Mouse (Mus musculus) brain, embryonic 14.5 days (tissue): ENCODE results near the gene Slc25a25. TPM values are rescaled to one million over a fixed set of nuclear protein-coding genes. Genes with fewer than 3 reads are reported as not detected.

Experiments used
- DNase-seq: peaks from one replicate; pipeline ENCODE4 v3.0.0-alpha.2; 2011; ENCODE audit warnings: low read depth
- CTCF ChIP-seq: fragments of 200-500 bp; IDR thresholded peaks from 2 replicates; pipeline ENCODE4 v1.5.1; 2012; ENCODE audit warnings: inconsistent platforms, mild to moderate bottlenecking, moderate library complexity, borderline replicate concordance; ENCODE audit not compliant: insufficient read depth, insufficient read length; ENCODE audit errors: extremely low read depth
- POLR2A ChIP-seq: fragments of 200-500 bp; IDR thresholded peaks from 2 replicates; pipeline ENCODE4 v1.6.1; 2012; ENCODE audit warnings: mild to moderate bottlenecking, inconsistent platforms, borderline replicate concordance; ENCODE audit not compliant: poor library complexity, insufficient read depth, insufficient read length, severe bottlenecking; ENCODE audit errors: extremely low read depth
- polyA plus RNA-seq: library from polyadenylated mRNA; depleted of rRNA; stranded (reverse); fragments of >200 nt; gene quantifications from 2 replicates; pipeline ENCODE4 v1.2.3, GENCODE M21; 2012; rRNA removed

Gene Slc25a25
- polyA plus RNA-seq, 1 experiment, result 46.1 TPM

DNA sequence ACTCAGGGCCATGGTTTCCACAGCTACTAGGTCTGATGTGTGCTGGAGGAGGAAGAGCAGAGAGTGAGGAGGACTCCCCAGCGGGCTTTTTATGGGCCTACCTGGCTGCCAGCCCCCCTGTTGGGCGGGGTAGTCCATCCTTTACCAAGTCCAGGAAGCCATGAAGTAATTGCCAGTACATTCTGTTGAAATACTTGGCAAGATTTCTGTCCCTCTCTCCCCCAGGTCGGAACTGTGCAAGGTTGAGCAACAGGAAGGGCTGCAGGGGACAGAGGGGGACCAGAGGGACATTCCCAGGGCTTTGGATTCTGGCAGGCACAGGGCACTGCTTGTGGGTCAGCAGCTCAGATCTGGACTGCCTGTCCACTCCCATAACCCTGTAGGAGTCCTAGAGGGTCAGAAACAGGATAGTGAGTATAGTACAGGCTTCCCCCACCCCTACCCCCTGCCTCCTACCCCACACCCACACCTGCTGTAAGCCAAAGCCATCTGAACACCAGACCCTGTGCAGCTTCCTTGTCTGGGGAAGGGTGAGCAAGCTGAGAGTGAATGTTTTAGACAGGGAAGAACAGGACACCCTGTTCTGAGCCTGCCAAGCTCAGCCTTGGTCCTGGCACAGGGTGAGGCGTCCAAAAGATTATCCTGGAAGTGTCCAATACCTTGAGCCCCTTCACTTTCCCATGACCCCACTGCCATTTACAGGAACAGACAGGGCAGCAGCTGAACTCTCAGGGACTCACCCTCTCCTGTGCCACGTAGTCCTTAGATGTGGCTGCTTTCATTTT, 63.3 kb downstream of the Slc25a25 start, which contains the start of gene Lcn2:
Gene Lcn2, minus strand, starts transcription at position 547 of the 785 bp plus-strand sequence.
- no peak for DNase-seq
- TF ChIP-seq CTCF (no peak), POLR2A (no peak)

DNA sequence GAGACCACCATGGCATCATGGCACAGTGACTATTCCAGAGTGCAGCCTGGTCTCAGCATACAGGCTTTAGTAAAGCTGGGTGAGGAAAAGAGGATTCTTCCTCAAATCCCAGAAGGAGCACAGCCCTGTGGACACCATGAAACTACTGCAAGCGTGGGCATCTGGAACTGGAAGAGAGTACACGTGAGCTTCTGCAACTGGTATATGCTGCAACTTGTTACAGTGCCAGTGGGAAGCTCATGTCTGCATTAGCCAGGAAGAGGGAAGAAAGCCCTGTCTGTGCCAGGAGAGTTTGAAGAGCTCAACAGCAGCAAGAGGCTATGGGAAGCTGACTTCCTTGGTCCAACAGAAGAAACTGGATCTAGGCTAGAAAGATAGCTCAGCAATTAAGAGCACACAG, 68.6 kb downstream of the Slc25a25 start:
- TF ChIP-seq POLR2A (no peak), CTCF (no peak)
- DNase-seq, result no peak

DNA sequence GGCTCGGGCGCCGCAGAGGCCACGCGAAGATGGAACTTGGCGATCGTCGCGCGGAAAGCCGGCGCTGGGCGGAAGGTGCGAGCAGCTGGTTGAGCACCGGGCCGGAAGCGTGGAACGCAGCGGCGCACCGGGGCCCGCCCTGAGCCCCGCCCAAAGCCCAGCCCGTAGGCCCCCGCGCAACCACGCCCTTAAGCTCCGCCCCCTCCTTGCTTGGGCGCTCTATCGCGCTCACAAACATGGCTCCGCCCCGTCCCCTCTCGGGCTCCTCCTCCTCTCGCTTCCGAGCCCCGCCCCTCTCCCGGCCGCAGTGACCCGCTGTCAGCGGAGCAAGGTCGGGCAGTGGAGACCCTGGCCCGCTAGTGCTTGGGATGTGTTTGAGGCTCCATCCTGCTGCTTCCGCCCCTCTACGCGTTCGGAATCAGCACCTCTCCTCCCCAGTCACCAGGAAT, 69.4 kb downstream of the Slc25a25 start, which contains the start of gene 1110008P14Rik:
Gene 1110008P14Rik, minus strand, starts transcription at position 164 of the 449 bp plus-strand sequence.
- TF ChIP-seq POLR2A, result no peak
- TF ChIP-seq CTCF, result no peak
- DNase-seq, result peak; percentile 94

DNA sequence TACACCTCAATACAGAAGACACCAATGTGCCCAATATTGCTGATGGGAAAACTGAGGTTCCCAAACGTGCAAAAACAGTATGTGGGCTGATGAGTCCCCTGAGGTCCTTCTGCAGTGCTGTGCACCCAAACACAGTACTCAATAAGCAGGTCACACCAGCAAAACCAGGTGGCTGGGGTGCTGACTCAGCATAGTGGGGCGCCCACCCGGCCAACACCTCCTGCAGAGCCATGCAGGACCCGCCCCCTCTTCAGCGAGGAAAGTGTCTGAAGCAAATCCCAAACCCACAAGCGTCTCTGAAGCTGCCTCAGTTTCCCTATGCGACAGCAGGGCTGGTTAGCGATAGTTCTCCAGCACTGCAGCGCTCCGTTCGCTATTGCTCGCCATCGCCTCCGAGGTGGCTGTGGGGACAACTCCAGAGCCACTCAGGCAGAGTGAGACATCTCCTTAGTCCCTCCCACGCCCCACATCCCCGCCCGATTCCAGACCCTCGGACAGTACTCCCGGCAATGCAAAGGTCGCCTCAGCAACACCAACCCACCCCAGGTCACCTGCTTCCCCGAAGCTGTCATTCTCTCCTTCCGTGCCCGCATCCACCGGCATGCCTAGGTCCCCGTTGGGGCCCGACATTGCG, 70.0 kb downstream of the Slc25a25 start:
- TF ChIP-seq CTCF (no peak), POLR2A (no peak)
- no peak for DNase-seq

DNA sequence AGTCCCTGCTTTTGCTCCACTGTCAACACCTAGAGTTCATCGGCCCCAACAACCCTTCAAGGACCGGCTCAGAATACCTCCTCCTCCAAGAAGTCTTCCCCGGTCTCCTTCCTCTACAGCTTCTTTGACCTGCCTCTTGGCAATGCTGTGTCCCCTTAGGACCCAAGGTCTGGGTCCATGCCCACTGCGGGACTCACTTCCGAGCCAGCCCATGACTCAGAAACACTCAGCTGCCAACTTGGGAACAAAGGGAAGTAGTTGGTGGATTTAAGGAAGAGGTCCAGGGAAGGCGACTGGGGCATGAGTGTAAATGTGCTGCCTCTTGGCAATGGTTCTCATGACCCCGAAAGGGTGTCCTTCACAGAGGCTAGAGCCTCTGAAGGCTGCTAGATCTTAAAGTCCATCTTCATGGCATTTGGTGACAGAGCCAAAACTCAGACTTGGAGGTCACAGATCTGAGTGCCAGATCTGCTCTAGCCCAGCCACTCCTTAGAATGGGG, 71.2 kb downstream of the Slc25a25 start:
- TF ChIP-seq POLR2A, result no peak
- no peak for TF ChIP-seq CTCF
- DNase-seq, result no peak

DNA sequence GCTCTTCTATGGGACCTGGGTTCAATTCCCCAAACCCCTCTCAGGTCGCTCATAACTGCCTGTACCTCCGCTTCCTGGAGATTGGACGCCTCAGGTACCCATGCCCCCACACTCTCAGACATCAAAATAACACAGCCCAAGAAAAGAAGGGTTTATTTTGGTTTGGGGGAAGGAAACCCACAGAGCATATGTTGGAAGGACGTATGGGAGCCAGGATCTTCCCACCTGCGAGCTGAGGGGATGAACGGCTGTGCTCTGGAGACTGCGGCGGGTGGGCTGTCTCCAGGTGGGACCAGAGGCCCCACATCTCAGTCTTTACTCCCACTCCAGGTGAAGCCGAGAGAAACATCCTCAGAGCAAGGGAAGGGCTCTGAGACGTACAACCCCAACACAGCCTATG, 74.3 kb downstream of the Slc25a25 start:
- TF ChIP-seq CTCF (no peak), POLR2A (no peak)
- DNase-seq, result no peak

DNA sequence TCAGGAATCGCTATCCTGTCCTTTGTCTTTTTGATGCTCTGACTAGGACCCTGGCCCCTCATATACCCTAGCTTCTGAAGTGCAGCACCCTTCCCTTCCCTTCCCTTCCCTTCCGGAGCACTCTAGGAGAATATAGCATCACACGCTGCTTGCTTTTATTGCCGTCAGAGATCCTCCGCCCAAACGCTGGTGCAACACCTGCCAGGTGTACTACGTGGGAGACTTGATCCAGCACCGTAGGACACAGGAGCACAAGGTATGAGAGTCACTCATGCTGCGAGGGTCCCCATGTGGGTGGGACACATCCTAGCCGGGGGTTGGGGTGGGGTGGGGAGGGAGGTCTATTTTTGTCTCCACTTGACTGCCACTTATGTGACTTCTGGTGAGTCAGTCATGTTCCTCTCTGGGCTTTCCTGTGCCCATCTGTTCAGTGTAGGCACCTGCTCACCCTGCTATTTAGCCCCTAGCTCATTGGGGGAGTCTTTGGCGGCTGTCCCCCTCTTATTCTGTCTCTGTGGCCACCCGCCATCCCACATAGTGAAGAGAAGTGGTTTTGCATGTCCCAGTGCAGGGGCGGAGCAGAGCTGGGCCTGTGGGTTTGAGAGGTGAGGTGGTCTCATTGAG, 75.8 kb downstream of the Slc25a25 start:
- DNase-seq, result no peak

DNA sequence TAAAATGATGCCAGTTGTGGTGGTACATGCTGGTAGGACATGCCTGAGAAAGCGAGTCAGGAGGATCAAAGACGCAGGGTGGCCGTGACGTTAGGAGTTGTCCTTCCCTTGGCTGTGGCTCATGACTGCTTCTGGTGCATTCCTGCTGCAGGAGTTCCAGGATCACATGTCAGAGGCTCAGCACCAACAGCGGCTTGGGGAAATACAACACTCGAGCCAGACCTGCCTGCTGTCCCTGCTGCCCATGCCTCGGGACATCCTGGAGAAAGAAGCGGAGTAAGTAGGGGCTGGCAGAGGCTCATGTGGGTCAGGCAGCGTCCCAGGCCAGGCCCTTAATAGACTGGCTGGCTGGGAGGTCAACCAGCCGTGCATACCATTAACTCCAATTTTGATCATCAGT, 77.1 kb downstream of the Slc25a25 start:
- TF ChIP-seq CTCF (no peak), POLR2A (no peak)
- DNase-seq, result no peak

More for the DNA sequence above, 75.8 kb downstream of the Slc25a25 start:
- TF ChIP-seq POLR2A (no peak), CTCF (no peak)

DNA sequence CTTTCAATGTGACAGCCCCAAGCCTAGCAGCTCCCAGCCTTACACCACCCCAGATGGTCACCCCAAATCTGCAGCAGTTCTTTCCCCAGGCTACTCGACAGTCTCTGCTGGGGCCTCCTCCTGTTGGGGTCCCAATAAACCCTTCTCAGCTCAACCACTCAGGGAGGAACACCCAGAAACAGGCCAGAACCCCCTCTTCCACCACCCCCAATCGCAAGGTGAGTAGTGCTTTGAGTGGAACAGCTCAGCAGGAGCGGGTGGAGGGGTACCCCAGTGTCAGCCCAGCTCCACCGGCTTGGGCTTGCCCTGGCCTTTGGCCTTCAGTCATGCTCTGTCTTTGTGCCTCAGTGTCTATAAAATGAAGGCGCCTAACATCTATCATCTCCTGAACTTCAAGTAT, 83.9 kb downstream of the Slc25a25 start:
- TF ChIP-seq POLR2A (no peak), CTCF (no peak)
- no peak for DNase-seq

Other genes starting within 250 kb of the Slc25a25 start
- gene Pomt1, start 214.9 kb downstream of the Slc25a25 start, polyA plus RNA-seq, result 46.4 and 48.7 TPM in 2 replicates
- gene Uck1, start 191.3 kb downstream of the Slc25a25 start, polyA plus RNA-seq, result 70.7 and 82.4 TPM in 2 replicates
- gene Golga2, start 164.1 kb downstream of the Slc25a25 start, polyA plus RNA-seq, result 42.9 and 54.6 TPM in 2 replicates
- gene Swi5, start 163.4 kb downstream of the Slc25a25 start, polyA plus RNA-seq, result 296 and 327 TPM in 2 replicates
- gene Ciz1, start 99.1 kb downstream of the Slc25a25 start, polyA plus RNA-seq, result 225 and 268 TPM in 2 replicates
- gene Dnm1, start 98.1 kb downstream of the Slc25a25 start, polyA plus RNA-seq, result 189 and 292 TPM in 2 replicates
- 101 and 114 TPM in 2 replicates for gene 1110008P14Rik, start 69.5 kb downstream of the Slc25a25 start, polyA plus RNA-seq
- gene Lcn2, start 63.2 kb downstream of the Slc25a25 start, polyA plus RNA-seq, result 0.40 and 0.77 TPM in 2 replicates
- 48.9 and 51.3 TPM in 2 replicates for gene Ptges2, start 55.5 kb downstream of the Slc25a25 start, polyA plus RNA-seq
- gene Naif1, start 988 bp downstream of the Slc25a25 start, polyA plus RNA-seq, result 4.8 and 5.1 TPM in 2 replicates
- 7.7 and 12.9 TPM in 2 replicates for gene Fam102a, start 83.9 kb upstream of the Slc25a25 start, polyA plus RNA-seq
- 155 and 212 TPM in 2 replicates for gene Dpm2, start 119.4 kb upstream of the Slc25a25 start, polyA plus RNA-seq
- 13.2 and 16.0 TPM in 2 replicates for gene Pip5kl1, start 123.4 kb upstream of the Slc25a25 start, polyA plus RNA-seq
- 0.26 and 0.33 TPM in 2 replicates for gene 9430097D07Rik, start 124.2 kb upstream of the Slc25a25 start, polyA plus RNA-seq
- gene St6galnac4, start 135.7 kb upstream of the Slc25a25 start, polyA plus RNA-seq, result 21.7 and 23.9 TPM in 2 replicates
- 16.2 and 22.6 TPM in 2 replicates for gene St6galnac6, start 148.3 kb upstream of the Slc25a25 start, polyA plus RNA-seq
- 31.0 and 41.5 TPM in 2 replicates for gene Ak1, start 170.3 kb upstream of the Slc25a25 start, polyA plus RNA-seq
- 27.1 and 38.0 TPM in 2 replicates for gene Eng, start 195.2 kb upstream of the Slc25a25 start, polyA plus RNA-seq